Mouse (Mus musculus): Measurements from ENCODE around the gene Gm8113.
"Not testable (repeated sequence)": the region's sequence is repeated elsewhere in the genome, so short reads cannot be mapped to it uniquely, and the experiment has no call there.

DNA sequence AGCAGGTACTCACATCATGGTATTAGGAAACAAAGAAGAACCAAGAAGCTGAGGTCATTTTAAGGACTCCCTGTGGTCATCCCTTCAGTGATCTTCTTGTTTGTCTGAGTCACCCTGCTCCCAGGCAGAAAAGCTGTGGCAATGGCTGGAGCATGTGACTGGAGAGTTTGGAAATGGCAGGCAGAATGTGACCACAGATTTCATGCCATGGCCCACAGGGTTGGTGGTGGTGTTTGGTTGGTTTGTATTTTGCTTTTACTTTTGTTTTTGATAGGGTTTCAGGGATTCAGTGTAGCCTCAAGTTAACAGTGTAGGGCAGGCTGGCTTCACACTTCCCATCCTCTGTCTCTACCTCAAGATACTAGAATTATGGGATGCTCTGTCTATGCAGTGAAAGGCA lies 7.0 kb upstream of the Gm8113 start:
- TF ChIP-seq CTCF, EP300 (IDR thresholded peaks at IDR 0.05; ENCODE audit: low read depth): not testable (repeated sequence)

Measured in liver, postnatal 0 days (tissue).